Comparison of ENCODE assay signal across 10 mouse cellular contexts in genomic region chr12:79928298-79928697, GRCm38 (mm10).
DNase-seq lines count a peak whose midpoint lies in the region; ATAC-seq and TF ChIP-seq lines count a peak whose summit lies in the region.
"Had no signal": no experiment of that assay in that cellular context is flagged by ENCODE, and none has a peak within 500 bp of the region (broad histone marks: within the 10 kb centered on the region; RNA-seq: fewer than 3 reads in every experiment).

No protein-coding gene starts in this region.

- DNase-seq in hindbrain, embryonic 10.5 days (ENCODE audit: low spot score): no peak
- no peak for DNase-seq in hindbrain, embryonic 14.5 days (ENCODE audit: low spot score)
- peak; percentile 55 for DNase-seq in embryonic facial prominence, embryonic 10.5 days (ENCODE audit: low spot score)
- DNase-seq in limb, embryonic 14.5 days (ENCODE audit: low spot score): peak; percentile 70
- no peak for DNase-seq in spleen, postnatal 14 days (ENCODE audit: low spot score in 2 of 2)
- no peak for DNase-seq in adrenal gland, postnatal 25 days
- DNase-seq in layer of hippocampus, postnatal 10 days (ENCODE audit: low spot score in 2 of 2): no peak
- DNase-seq: liver, embryonic 13.5 days; thymus, postnatal 4 days had no signal

- peaks cover 84% of the 10 kb centered on the region for H3K4me1 ChIP-seq in hindbrain, embryonic 10.5 days (replicated peaks)
- peaks cover 51% of the 10 kb centered on the region for H3K4me1 ChIP-seq in hindbrain, embryonic 14.5 days (replicated peaks; ENCODE audit: control insufficient read depth, insufficient read depth, low read length)
- peaks cover 85% of the 10 kb centered on the region for H3K4me1 ChIP-seq in embryonic facial prominence, embryonic 10.5 days
- H3K4me1 ChIP-seq in heart, embryonic 13.5 days: peaks cover 65% of the 10 kb centered on the region
- H3K4me1 ChIP-seq in limb, embryonic 14.5 days (ENCODE audit: control insufficient read depth, insufficient read depth, low read length): peaks cover 74% of the 10 kb centered on the region

- ATAC-seq in hindbrain, embryonic 14.5 days (ENCODE audit: low FRiP score): no peak
- no peak for ATAC-seq in heart, embryonic 13.5 days (ENCODE audit: extremely low read depth, insufficient number of reproducible peaks, low FRiP score, low TSS enrichment)
- peak; percentile 45; the same call in 1 of the 2 replicates for ATAC-seq in limb, embryonic 14.5 days (ENCODE audit: low FRiP score, low read depth)

- H3K4me2 ChIP-seq in hindbrain, embryonic 14.5 days (replicated peaks): no peak overlapping the region
- no peak overlapping the region for H3K4me2 ChIP-seq in heart, embryonic 13.5 days
- no peak overlapping the region for H3K4me2 ChIP-seq in limb, embryonic 14.5 days (replicated peaks; ENCODE audit: low read depth, low read length, severe bottlenecking)
- H3K4me2 ChIP-seq: liver, embryonic 13.5 days had no signal

- 38% methylated on average over 4 of the region's 4 CpGs for WGBS in hindbrain, embryonic 10.5 days
- 29% methylated on average over 4 of the region's 4 CpGs for WGBS in hindbrain, embryonic 14.5 days
- WGBS in embryonic facial prominence, embryonic 10.5 days: 36% methylated on average over 4 of the region's 4 CpGs
- WGBS in heart, embryonic 13.5 days: 56% methylated on average over 4 of the region's 4 CpGs
- 18% methylated on average over 4 of the region's 4 CpGs for WGBS in limb, embryonic 14.5 days

- H3K27me3 ChIP-seq in hindbrain, embryonic 10.5 days (ENCODE audit: insufficient read depth, poor library complexity, severe bottlenecking): no peaks in the 10 kb centered on the region
- H3K27me3 ChIP-seq in hindbrain, embryonic 14.5 days (ENCODE audit: control insufficient read depth, insufficient read depth, low read length): no peaks in the 10 kb centered on the region
- H3K27me3 ChIP-seq in embryonic facial prominence, embryonic 10.5 days (replicated peaks; ENCODE audit: low read depth, poor library complexity, severe bottlenecking): no peaks in the 10 kb centered on the region
- H3K27me3 ChIP-seq in heart, embryonic 13.5 days (replicated peaks): no peaks in the 10 kb centered on the region
- H3K27me3 ChIP-seq in limb, embryonic 14.5 days (ENCODE audit: control insufficient read depth, insufficient read depth, low read length): no peaks in the 10 kb centered on the region
- H3K27me3 ChIP-seq: liver, embryonic 13.5 days had no signal

- H3K36me3 ChIP-seq in hindbrain, embryonic 10.5 days: no peaks in the 10 kb centered on the region
- no peaks in the 10 kb centered on the region for H3K36me3 ChIP-seq in hindbrain, embryonic 14.5 days (replicated peaks; ENCODE audit: control insufficient read depth, insufficient read depth)
- no peaks in the 10 kb centered on the region for H3K36me3 ChIP-seq in embryonic facial prominence, embryonic 10.5 days (replicated peaks)
- no peaks in the 10 kb centered on the region for H3K36me3 ChIP-seq in heart, embryonic 13.5 days
- no peaks in the 10 kb centered on the region for H3K36me3 ChIP-seq in limb, embryonic 14.5 days (ENCODE audit: control insufficient read depth, insufficient read depth, low read length)
- H3K36me3 ChIP-seq: liver, embryonic 13.5 days had no signal

- no peak overlapping the region for H3K4me3 ChIP-seq in hindbrain, embryonic 10.5 days
- no peak overlapping the region for H3K4me3 ChIP-seq in hindbrain, embryonic 14.5 days (replicated peaks; ENCODE audit: low read length)
- H3K4me3 ChIP-seq in embryonic facial prominence, embryonic 10.5 days: no peak overlapping the region
- H3K4me3 ChIP-seq in heart, embryonic 13.5 days: no peak overlapping the region
- H3K4me3 ChIP-seq in limb, embryonic 14.5 days (replicated peaks; ENCODE audit: low read length): no peak overlapping the region
- H3K4me3 ChIP-seq: liver, embryonic 13.5 days had no signal

- H3K9ac ChIP-seq in hindbrain, embryonic 14.5 days: no peak overlapping the region
- H3K9ac ChIP-seq in heart, embryonic 13.5 days: no peak overlapping the region
- no peak overlapping the region for H3K9ac ChIP-seq in limb, embryonic 14.5 days (ENCODE audit: low read depth, low read length, severe bottlenecking)
- H3K9ac ChIP-seq: liver, embryonic 13.5 days had no signal

- peak overlapping the region; percentile 96 for H3K27ac ChIP-seq in hindbrain, embryonic 10.5 days
- no peak overlapping the region for H3K27ac ChIP-seq in hindbrain, embryonic 14.5 days
- peak overlapping the region; percentile 90 for H3K27ac ChIP-seq in embryonic facial prominence, embryonic 10.5 days (replicated peaks)
- peak overlapping the region; percentile 89 for H3K27ac ChIP-seq in heart, embryonic 13.5 days (replicated peaks)
- peak overlapping the region; percentile 91 for H3K27ac ChIP-seq in limb, embryonic 14.5 days (replicated peaks; ENCODE audit: low read depth, low read length)

- H3K9me3 ChIP-seq in hindbrain, embryonic 10.5 days: no peaks in the 10 kb centered on the region
- no peaks in the 10 kb centered on the region for H3K9me3 ChIP-seq in hindbrain, embryonic 14.5 days (ENCODE audit: control insufficient read depth, low read length)
- H3K9me3 ChIP-seq in embryonic facial prominence, embryonic 10.5 days: no peaks in the 10 kb centered on the region
- no peaks in the 10 kb centered on the region for H3K9me3 ChIP-seq in heart, embryonic 13.5 days
- H3K9me3 ChIP-seq in limb, embryonic 14.5 days (ENCODE audit: control insufficient read depth, low read length): no peaks in the 10 kb centered on the region
- H3K9me3 ChIP-seq: liver, embryonic 13.5 days had no signal

- TF ChIP-seq POLR2A in limb, embryonic 14.5 days (IDR thresholded peaks at IDR 0.05; ENCODE audit: borderline replicate concordance, extremely low read depth, insufficient read depth, insufficient read length): no peak

Comparison
In these comparisons a context has a peak if more than half of its experiments do, and no peak if none do; other contexts are left out.
1. DNase-seq: peak in embryonic facial prominence, embryonic 10.5 days (single experiment) and limb, embryonic 14.5 days (single experiment); none in hindbrain, embryonic 10.5 days (single experiment), hindbrain, embryonic 14.5 days (single experiment), spleen, postnatal 14 days (0 of 2), adrenal gland, postnatal 25 days (single experiment) and layer of hippocampus, postnatal 10 days (0 of 2).